Mouse (Mus musculus) ES-E14 (cell line): ENCODE measurements at regions not wholly inside any gene's neighbourhood (a gene's known extent, or its start where the extent isn't known, plus 50 kb on each side); places are given as distances from the start of the nearest gene placed in this dataset.

ENCODE experiments used
- DNase-seq: peaks from one replicate; pipeline ENCODE4 v3.0.0-alpha.2; 2013; ENCODE audit warnings: low read depth, low spot score
- H3K27ac ChIP-seq: 2 replicates; pipeline ENCODE4 v1.5.1; 2012; ENCODE audit warnings: low read depth, mild to moderate bottlenecking, low read length, moderate library complexity, mixed read lengths; ENCODE audit not compliant: poor library complexity, insufficient read depth, severe bottlenecking
- H3K36me3 ChIP-seq: 2 replicates; pipeline ENCODE4 v1.6.1; 2012; ENCODE audit warnings: mild to moderate bottlenecking, low read length, moderate library complexity, mixed read lengths; ENCODE audit not compliant: control insufficient read depth, poor library complexity, insufficient read depth, severe bottlenecking
- H3K4me1 ChIP-seq, 2 experiments: fragments of 150-350 bp in 1 of 2; sonication (generic) in 1 of 2; 2 replicates each; pipeline ENCODE4 v1.6.1; 2012; ENCODE audit warnings: low read length in 2 of 2, mild to moderate bottlenecking in 1 of 2, mixed read lengths in 1 of 2; ENCODE audit not compliant: control insufficient read depth in 2 of 2, insufficient read depth in 2 of 2, poor library complexity in 1 of 2
- H3K4me3 ChIP-seq, 2 experiments: fragments of 150-350 bp in 1 of 2; sonication (generic) in 1 of 2; 2 replicates each; pipeline ENCODE4 v1.5.1; 2012; ENCODE audit warnings: low read length in 2 of 2, low read depth in 1 of 2, mild to moderate bottlenecking in 1 of 2, mixed read lengths in 1 of 2; ENCODE audit not compliant: insufficient read depth in 1 of 2, poor library complexity in 1 of 2, severe bottlenecking in 1 of 2
- H3K9ac ChIP-seq: 2 replicates; pipeline ENCODE4 v1.6.1; 2012; ENCODE audit warnings: low read depth, mild to moderate bottlenecking, low read length, mixed read lengths; ENCODE audit not compliant: poor library complexity, insufficient read depth, severe bottlenecking
- H3K9me3 ChIP-seq: fragments of 150-350 bp; sonication (generic); 2 replicates; pipeline ENCODE4 v1.6.1; 2012; ENCODE audit warnings: low read depth, mild to moderate bottlenecking, low read length; ENCODE audit not compliant: control insufficient read depth, insufficient read depth
- CHD2 ChIP-seq: IDR thresholded peaks from 2 replicates; pipeline ENCODE4 v1.6.1; 2014; ENCODE audit warnings: mild to moderate bottlenecking, low read depth, low read length, inconsistent platforms
- HCFC1 ChIP-seq: IDR thresholded peaks from 2 replicates; pipeline ENCODE4 v1.6.1; 2012; ENCODE audit warnings: low read length, inconsistent platforms, borderline replicate concordance; ENCODE audit not compliant: insufficient read depth
- MAFK ChIP-seq: IDR thresholded peaks from 2 replicates; pipeline ENCODE4 v1.6.1; 2014; ENCODE audit warnings: mild to moderate bottlenecking, low read depth, low read length, inconsistent platforms; ENCODE audit not compliant: insufficient read depth
- ZC3H11A ChIP-seq: IDR thresholded peaks from 2 replicates; pipeline ENCODE4 v1.6.1; 2012; ENCODE audit warnings: low read depth, mild to moderate bottlenecking, inconsistent platforms, low read length, borderline replicate concordance
- ZNF384 ChIP-seq: IDR thresholded peaks from 2 replicates; pipeline ENCODE4 v1.6.1; 2012; ENCODE audit warnings: low read depth, low read length, inconsistent platforms
- in situ Hi-C, 2 experiments: fragments of 600-800 bp; cut with MboI; formaldehyde crosslinking; loops; one replicate each; pipeline ENCODE4 v1.15.1; 2025; ENCODE audit warnings: low sequenced_read_pairs in 2 of 2, inconsistent platforms in 1 of 2; ENCODE audit not compliant: unreplicated experiment in 2 of 2

- Histone ChIP-seq H3K27ac (no peak overlapping the region), H3K36me3 (no peaks in the 10 kb centered on the region), H3K4me3 (no peak overlapping the region), H3K4me1 (no peaks in the 10 kb centered on the region), H3K9me3 (no peaks in the 10 kb centered on the region), H3K9ac (no peak overlapping the region)
- no peak for DNase-seq
- TF ChIP-seq ZC3H11A (no peak), MAFK (no peak), ZNF384 (no peak), CHD2 (no peak), HCFC1 (no peak)
- in situ Hi-C loops = no loop called here
These were observed 416.2 kb downstream of the Dcdc2c start for GRCm38 (mm10) chr12:28135810-28136592.

DNA sequence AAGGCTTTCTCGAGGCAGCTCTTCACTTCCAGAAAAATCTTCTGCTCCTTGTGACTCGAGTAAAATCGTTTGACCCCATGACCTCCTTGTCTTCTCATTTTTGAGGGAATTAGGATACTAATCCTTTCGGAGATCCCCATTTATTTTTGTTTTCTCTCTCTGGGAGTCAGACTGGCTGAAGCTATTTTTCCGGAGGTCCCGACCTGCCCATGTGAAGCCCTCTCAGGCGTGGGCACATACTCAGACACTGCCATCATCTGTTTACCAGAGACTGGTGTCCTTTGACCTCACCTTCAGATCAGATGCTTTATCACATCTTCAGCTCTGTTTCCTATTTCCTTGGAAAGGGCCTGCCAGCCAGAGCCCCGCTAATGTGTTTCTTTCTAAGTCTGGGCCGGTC lies 429.4 kb downstream of the Dcdc2c start:
- no peak overlapping the region for H3K27ac ChIP-seq
- H3K9me3 ChIP-seq = no peaks in the 10 kb centered on the region
- no peaks in the 10 kb centered on the region for H3K36me3 ChIP-seq
- H3K4me3 ChIP-seq = no peak overlapping the region
- no peak for DNase-seq
- H3K4me1 ChIP-seq = no peaks in the 10 kb centered on the region
- in situ Hi-C loops = no loop called here
- no peak for TF ChIP-seq ZC3H11A
- no peak for TF ChIP-seq MAFK
- TF ChIP-seq HCFC1 = no peak
- no peak for TF ChIP-seq CHD2
- no peak overlapping the region for H3K9ac ChIP-seq

DNA sequence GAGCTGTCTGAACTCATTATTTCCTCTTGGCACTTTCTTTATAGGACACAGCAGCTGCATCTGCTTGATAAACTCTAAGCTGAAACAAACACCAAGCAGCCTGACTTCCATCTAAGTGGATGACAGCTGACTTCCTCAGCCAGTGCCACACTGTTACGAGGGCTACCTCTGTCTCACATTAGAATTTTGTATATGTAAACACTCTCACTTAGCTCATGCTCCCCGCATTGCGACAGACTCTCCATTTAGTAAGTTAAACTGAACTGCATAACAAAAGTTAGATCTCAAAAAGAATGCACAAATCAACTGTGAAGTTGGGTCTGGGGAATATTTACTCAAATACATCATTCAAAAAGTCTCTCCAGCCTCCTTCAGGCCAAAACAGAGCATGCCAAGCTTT lies 432.1 kb downstream of the Dcdc2c start:
- Histone ChIP-seq H3K9me3 (no peaks in the 10 kb centered on the region), H3K36me3 (no peaks in the 10 kb centered on the region), H3K4me3 (no peak overlapping the region), H3K4me1 (no peaks in the 10 kb centered on the region), H3K9ac (no peak overlapping the region), H3K27ac (no peak overlapping the region)
- in situ Hi-C loops = no loop called here
- TF ChIP-seq HCFC1 (no peak), ZNF384 (no peak), ZC3H11A (no peak), MAFK (no peak), CHD2 (no peak)
- DNase-seq = no peak

GRCm38 (mm10) chr12:28090673-28091072 lies 461.5 kb downstream of the Dcdc2c start:
- no peaks in the 10 kb centered on the region for H3K36me3 ChIP-seq
- in situ Hi-C loops = no loop called here
- TF ChIP-seq ZC3H11A (no peak), MAFK (no peak)
- no peak overlapping the region for H3K27ac ChIP-seq
- H3K9me3 ChIP-seq = no peaks in the 10 kb centered on the region
- H3K9ac ChIP-seq = no peak overlapping the region
- H3K4me3 ChIP-seq = no peak overlapping the region
- H3K4me1 ChIP-seq = no peaks in the 10 kb centered on the region
- DNase-seq = no peak

DNA sequence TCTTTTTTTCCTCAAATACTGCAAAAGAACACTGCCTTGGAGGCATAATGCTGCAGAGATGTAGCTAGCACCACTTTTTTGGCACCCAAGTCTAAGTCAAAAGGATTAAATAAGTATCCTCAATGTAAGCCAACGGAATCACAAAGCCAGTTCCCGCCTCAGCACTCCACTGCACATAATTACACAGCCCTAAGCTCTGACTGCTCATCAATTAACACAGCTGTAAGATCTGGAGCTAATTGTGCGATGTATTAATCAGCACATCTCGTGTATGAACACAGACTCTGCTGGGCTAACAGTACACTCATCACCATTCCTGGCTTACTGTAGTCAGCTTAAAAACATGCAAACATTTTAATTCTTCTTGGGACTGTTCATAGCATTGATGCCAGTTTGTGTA lies 466.7 kb downstream of the Dcdc2c start:
- in situ Hi-C loops = no loop called here

More for the DNA sequence above, 466.7 kb downstream of the Dcdc2c start:
- no peaks in the 10 kb centered on the region for H3K9me3 ChIP-seq
- H3K27ac ChIP-seq = no peak overlapping the region
- no peaks in the 10 kb centered on the region for H3K36me3 ChIP-seq
- TF ChIP-seq MAFK (no peak), HCFC1 (no peak), ZNF384 (no peak), ZC3H11A (no peak)
- no peak overlapping the region for H3K9ac ChIP-seq
- H3K4me1 ChIP-seq = no peaks in the 10 kb centered on the region
- no peak overlapping the region for H3K4me3 ChIP-seq
- DNase-seq = no peak
